Mouse (Mus musculus) cerebellum, adult 9-10 months (tissue): ENCODE measurements around the gene Xpo5.
A peak's percentile ranks its signal among the peaks of the same experiment; 100 is the strongest.

Experiments used
- DNase-seq: peaks from one replicate; pipeline ENCODE4 v3.0.0; 2022

The Xpo5 gene

GRCm38 (mm10) chr17:46262201-46262694 is 59.7 kb downstream of the Xpo5 start:
- DNase-seq = no peak

GRCm38 (mm10) chr17:46265502-46265901 is 62.9 kb downstream of the Xpo5 start:
- DNase-seq = no peak

GRCm38 (mm10) chr17:46265918-46266618 is 63.5 kb downstream of the Xpo5 start:
- peak; percentile 90 for DNase-seq

GRCm38 (mm10) chr17:46266986-46267385 is 64.4 kb downstream of the Xpo5 start:
- DNase-seq = no peak

- DNase-seq = no peak
Observed at GRCm38 (mm10) chr17:46267511-46267910, 64.9 kb downstream of the Xpo5 start.

GRCm38 (mm10) chr17:46268026-46268720 is 65.6 kb downstream of the Xpo5 start:
- DNase-seq = no peak

- no peak for DNase-seq
Observed at GRCm38 (mm10) chr17:46269771-46270534, 67.4 kb downstream of the Xpo5 start.

GRCm38 (mm10) chr17:46272058-46272457 is 69.5 kb downstream of the Xpo5 start:
- no peak for DNase-seq

- no peak for DNase-seq
Observed at GRCm38 (mm10) chr17:46272675-46273074, 70.1 kb downstream of the Xpo5 start.

- DNase-seq = no peak
Observed at GRCm38 (mm10) chr17:46273803-46274236, 71.2 kb downstream of the Xpo5 start.

GRCm38 (mm10) chr17:46274465-46274864 is 71.9 kb downstream of the Xpo5 start:
- no peak for DNase-seq

GRCm38 (mm10) chr17:46275034-46275433 is 72.5 kb downstream of the Xpo5 start:
- no peak for DNase-seq

- DNase-seq = no peak
Observed at GRCm38 (mm10) chr17:46275506-46275905, 72.9 kb downstream of the Xpo5 start.

- no peak for DNase-seq
Observed at GRCm38 (mm10) chr17:46277586-46277985, 75.0 kb downstream of the Xpo5 start.

- DNase-seq = no peak
Observed at GRCm38 (mm10) chr17:46278011-46278765, 75.6 kb downstream of the Xpo5 start.

GRCm38 (mm10) chr17:46282483-46283123 is 80.0 kb downstream of the Xpo5 start, which contains the start of gene Tjap1:
TSS of gene Tjap1 (minus strand) at chr17:46283026.
- peak; percentile 73 for DNase-seq

- no peak for DNase-seq
Observed at GRCm38 (mm10) chr17:46283140-46283539, 80.6 kb downstream of the Xpo5 start.

- DNase-seq = no peak
Observed at GRCm38 (mm10) chr17:46283911-46284310, 81.3 kb downstream of the Xpo5 start.

- no peak for DNase-seq
Observed at GRCm38 (mm10) chr17:46284653-46285052, 82.1 kb downstream of the Xpo5 start.

- no peak for DNase-seq
Observed at GRCm38 (mm10) chr17:46285407-46285806, 82.8 kb downstream of the Xpo5 start.

- DNase-seq = no peak
Observed at GRCm38 (mm10) chr17:46287678-46288095, 85.1 kb downstream of the Xpo5 start.
